Mouse (Mus musculus) bone marrow macrophage, adult 2 months (primary cell): Measurements from ENCODE around the gene Naa40.

Source experiments
- CTCF ChIP-seq: IDR thresholded peaks from 2 replicates; pipeline ENCODE4 v1.5.1; 2012; ENCODE audit warnings: low read depth, mild to moderate bottlenecking, low read length, moderate library complexity
- POLR2A ChIP-seq: IDR thresholded peaks from 2 replicates; pipeline ENCODE4 v1.6.1; 2012; ENCODE audit warnings: mild to moderate bottlenecking, low read depth, low read length, borderline replicate concordance

- no peak for TF ChIP-seq CTCF
- no peak for TF ChIP-seq POLR2A
Measured at GRCm38 (mm10) chr19:7257881-7258280, 16.9 kb upstream of the Naa40 start.
